Mouse (Mus musculus): ENCODE data around the gene Fam84a. TPM values are rescaled to one million over a fixed set of nuclear protein-coding genes. Genes with fewer than 3 reads are reported as not detected.

Gene Fam84a
- 57.1 and 57.5 TPM in 2 replicates for polyA plus RNA-seq (2015; fragmentation: Nextera tagmentation; extraction: Ambion mirVana)

- peak; percentile 99 for ATAC-seq (ENCODE audit: low read depth)
These were observed at the start of gene Fam84a for GRCm38 (mm10) chr12:14151921-14152320. TSS of gene Fam84a (minus strand) at chr12:14152054.

GRCm38 (mm10) chr12:14195479-14195878 is 43.6 kb upstream of the Fam84a start:
- Histone ChIP-seq H3K27ac (replicated peaks) (no peak overlapping the region), H3K36me3 (no peaks in the 10 kb centered on the region), H3K9me3 (no peaks in the 10 kb centered on the region), H3K9ac (no peak overlapping the region), H3K4me3 (no peak overlapping the region), H3K4me1 (replicated peaks) (no peaks in the 10 kb centered on the region), H3K4me2 (no peak overlapping the region), H3K27me3 (no peaks in the 10 kb centered on the region)
- ATAC-seq (ENCODE audit: low read depth), result no peak
- 73% methylated on average over 3 of the region's 3 CpGs for WGBS

More at GRCm38 (mm10) chr12:14151921-14152320, at the start of gene Fam84a:
- Histone ChIP-seq H3K9me3 (no peaks in the 10 kb centered on the region), H3K27me3 (peaks cover 24% of the 10 kb centered on the region; the same call in 1 of the 2 replicates), H3K9ac (peak within 1 kb of the TSS; percentile 83), H3K4me3 (peak within 1 kb of the TSS; percentile 67), H3K27ac (replicated peaks) (peak within 1 kb of the TSS; percentile 78), H3K4me2 (peak within 1 kb of the TSS; percentile 88), H3K4me1 (replicated peaks) (peaks cover 34% of the 10 kb centered on the region), H3K36me3 (no peaks in the 10 kb centered on the region)
- WGBS, result under 1% methylated on average over 31 of the region's 31 CpGs

GRCm38 (mm10) chr12:14186689-14187195 is 34.9 kb upstream of the Fam84a start:
- no peak for ATAC-seq (ENCODE audit: low read depth)
- 97% methylated on average over 3 of the region's 3 CpGs for WGBS
- Histone ChIP-seq H3K36me3 (no peaks in the 10 kb centered on the region), H3K27ac (replicated peaks) (no peak overlapping the region), H3K9me3 (no peaks in the 10 kb centered on the region), H3K4me3 (no peak overlapping the region), H3K4me2 (no peak overlapping the region), H3K9ac (no peak overlapping the region), H3K4me1 (replicated peaks) (no peaks in the 10 kb centered on the region), H3K27me3 (no peaks in the 10 kb centered on the region)

- H3K36me3 ChIP-seq, result no peaks in the 10 kb centered on the region
- no peak overlapping the region for H3K27ac ChIP-seq (replicated peaks)
- H3K4me2 ChIP-seq, result no peak overlapping the region
- H3K27me3 ChIP-seq, result no peaks in the 10 kb centered on the region
- no peaks in the 10 kb centered on the region for H3K4me1 ChIP-seq (replicated peaks)
- no peak for ATAC-seq (ENCODE audit: low read depth)
- no peak overlapping the region for H3K4me3 ChIP-seq
- H3K9me3 ChIP-seq, result no peaks in the 10 kb centered on the region
- 84% methylated on average over 2 of the region's 2 CpGs for WGBS
- no peak overlapping the region for H3K9ac ChIP-seq
These were observed 13.9 kb upstream of the Fam84a start for GRCm38 (mm10) chr12:14165713-14166112.

GRCm38 (mm10) chr12:14164936-14165335 is 13.1 kb upstream of the Fam84a start:
- no peaks in the 10 kb centered on the region for H3K9me3 ChIP-seq

GRCm38 (mm10) chr12:14152426-14152825 is 572 bp upstream of the Fam84a start:
- H3K27me3 ChIP-seq, result peaks cover 24% of the 10 kb centered on the region; the same call in 1 of the 2 replicates
- peak overlapping the region; percentile 88 for H3K4me2 ChIP-seq
- H3K27ac ChIP-seq (replicated peaks), result peak overlapping the region; percentile 78; the same call in 1 of the 2 replicates
- peak; percentile 6; the same call in 1 of the 2 replicates for ATAC-seq (ENCODE audit: low read depth)
- WGBS, result 1% methylated on average over 14 of the region's 14 CpGs
- peak overlapping the region; percentile 83 for H3K9ac ChIP-seq
- peak overlapping the region; percentile 67 for H3K4me3 ChIP-seq
- H3K4me1 ChIP-seq (replicated peaks), result peaks cover 34% of the 10 kb centered on the region
- H3K36me3 ChIP-seq, result no peaks in the 10 kb centered on the region
- no peaks in the 10 kb centered on the region for H3K9me3 ChIP-seq

More at GRCm38 (mm10) chr12:14164936-14165335, 13.1 kb upstream of the Fam84a start:
- no peaks in the 10 kb centered on the region for H3K4me1 ChIP-seq (replicated peaks)
- H3K9ac ChIP-seq, result no peak overlapping the region
- H3K27ac ChIP-seq (replicated peaks), result no peak overlapping the region
- ATAC-seq (ENCODE audit: low read depth), result no peak
- no peak overlapping the region for H3K4me3 ChIP-seq
- WGBS, result 98% methylated on average over 1 of the region's 1 CpGs
- H3K4me2 ChIP-seq, result no peak overlapping the region
- H3K36me3 ChIP-seq, result no peaks in the 10 kb centered on the region
- H3K27me3 ChIP-seq, result no peaks in the 10 kb centered on the region

GRCm38 (mm10) chr12:14150936-14151631 is 770 bp downstream of the Fam84a start:
- Histone ChIP-seq H3K4me1 (replicated peaks) (peaks cover 34% of the 10 kb centered on the region), H3K9me3 (no peaks in the 10 kb centered on the region), H3K4me2 (peak overlapping the region; percentile 88), H3K27ac (replicated peaks) (peak overlapping the region; percentile 78), H3K27me3 (peaks cover 24% of the 10 kb centered on the region; the same call in 1 of the 2 replicates), H3K36me3 (no peaks in the 10 kb centered on the region), H3K4me3 (peak overlapping the region; percentile 67), H3K9ac (peak overlapping the region; percentile 83)
- ATAC-seq (ENCODE audit: low read depth), result peak; percentile 58
- WGBS, result 4% methylated on average over 19 of the region's 19 CpGs

GRCm38 (mm10) chr12:14150568-14150909 is 1.3 kb downstream of the Fam84a start:
- no peak for ATAC-seq (ENCODE audit: low read depth)
- peaks cover 34% of the 10 kb centered on the region for H3K4me1 ChIP-seq (replicated peaks)
- H3K27me3 ChIP-seq, result peaks cover 24% of the 10 kb centered on the region; the same call in 1 of the 2 replicates
- no peaks in the 10 kb centered on the region for H3K36me3 ChIP-seq
- peak overlapping the region; percentile 88 for H3K4me2 ChIP-seq
- H3K9me3 ChIP-seq, result no peaks in the 10 kb centered on the region
- peak overlapping the region; percentile 67 for H3K4me3 ChIP-seq
- peak overlapping the region; percentile 83 for H3K9ac ChIP-seq
- WGBS, result under 1% methylated on average over 20 of the region's 20 CpGs
- H3K27ac ChIP-seq (replicated peaks), result peak overlapping the region; percentile 78

GRCm38 (mm10) chr12:14149843-14150567 is 1.8 kb downstream of the Fam84a start:
- Histone ChIP-seq H3K36me3 (no peaks in the 10 kb centered on the region), H3K9me3 (no peaks in the 10 kb centered on the region), H3K4me3 (peak overlapping the region; percentile 67), H3K4me2 (peak overlapping the region; percentile 88), H3K4me1 (replicated peaks) (peaks cover 34% of the 10 kb centered on the region), H3K27ac (replicated peaks) (peak overlapping the region; percentile 78), H3K27me3 (peaks cover 24% of the 10 kb centered on the region; the same call in 1 of the 2 replicates), H3K9ac (peak overlapping the region; percentile 83)
- WGBS, result under 1% methylated on average over 59 of the region's 59 CpGs
- ATAC-seq (ENCODE audit: low read depth), result peak; percentile 12; the same call in 1 of the 2 replicates

- Histone ChIP-seq H3K9me3 (no peaks in the 10 kb centered on the region), H3K36me3 (no peaks in the 10 kb centered on the region), H3K27ac (replicated peaks) (peak overlapping the region; percentile 78; the same call in 1 of the 2 replicates), H3K4me1 (replicated peaks) (peaks cover 34% of the 10 kb centered on the region), H3K4me2 (peak overlapping the region; percentile 88), H3K4me3 (peak overlapping the region; percentile 67), H3K9ac (peak overlapping the region; percentile 83), H3K27me3 (peaks cover 24% of the 10 kb centered on the region; the same call in 1 of the 2 replicates)
- 12% methylated on average over 27 of the region's 27 CpGs for WGBS
- no peak for ATAC-seq (ENCODE audit: low read depth)
These were observed 2.6 kb downstream of the Fam84a start for GRCm38 (mm10) chr12:14149022-14149842.

- ATAC-seq (ENCODE audit: low read depth), result no peak
- Histone ChIP-seq H3K4me1 (replicated peaks) (no peaks in the 10 kb centered on the region), H3K4me3 (no peak overlapping the region), H3K9me3 (no peaks in the 10 kb centered on the region), H3K27me3 (no peaks in the 10 kb centered on the region), H3K27ac (replicated peaks) (no peak overlapping the region), H3K4me2 (no peak overlapping the region), H3K36me3 (no peaks in the 10 kb centered on the region), H3K9ac (no peak overlapping the region)
- 93% methylated on average over 1 of the region's 1 CpGs for WGBS
These were observed 14.8 kb downstream of the Fam84a start for GRCm38 (mm10) chr12:14137046-14137445.

All from neural tube, embryonic 13.5 days (tissue).